Mouse (Mus musculus) stomach, postnatal 0 days (tissue): ENCODE measurements at regions not wholly inside any gene's neighbourhood (a gene's known extent, or its start where the extent isn't known, plus 50 kb on each side); places are given as distances from the start of the nearest gene placed in this dataset.

ENCODE experiments used
- CTCF ChIP-seq: IDR thresholded peaks from 2 replicates; pipeline ENCODE4 v1.5.1; 2016; ENCODE audit warnings: antibody characterized with exemption, low read depth, mild to moderate bottlenecking, moderate library complexity
- EP300 ChIP-seq: optimal IDR thresholded peaks from 2 replicates; pipeline ENCODE3; 2016; ENCODE audit warnings: antibody characterized with exemption

DNA sequence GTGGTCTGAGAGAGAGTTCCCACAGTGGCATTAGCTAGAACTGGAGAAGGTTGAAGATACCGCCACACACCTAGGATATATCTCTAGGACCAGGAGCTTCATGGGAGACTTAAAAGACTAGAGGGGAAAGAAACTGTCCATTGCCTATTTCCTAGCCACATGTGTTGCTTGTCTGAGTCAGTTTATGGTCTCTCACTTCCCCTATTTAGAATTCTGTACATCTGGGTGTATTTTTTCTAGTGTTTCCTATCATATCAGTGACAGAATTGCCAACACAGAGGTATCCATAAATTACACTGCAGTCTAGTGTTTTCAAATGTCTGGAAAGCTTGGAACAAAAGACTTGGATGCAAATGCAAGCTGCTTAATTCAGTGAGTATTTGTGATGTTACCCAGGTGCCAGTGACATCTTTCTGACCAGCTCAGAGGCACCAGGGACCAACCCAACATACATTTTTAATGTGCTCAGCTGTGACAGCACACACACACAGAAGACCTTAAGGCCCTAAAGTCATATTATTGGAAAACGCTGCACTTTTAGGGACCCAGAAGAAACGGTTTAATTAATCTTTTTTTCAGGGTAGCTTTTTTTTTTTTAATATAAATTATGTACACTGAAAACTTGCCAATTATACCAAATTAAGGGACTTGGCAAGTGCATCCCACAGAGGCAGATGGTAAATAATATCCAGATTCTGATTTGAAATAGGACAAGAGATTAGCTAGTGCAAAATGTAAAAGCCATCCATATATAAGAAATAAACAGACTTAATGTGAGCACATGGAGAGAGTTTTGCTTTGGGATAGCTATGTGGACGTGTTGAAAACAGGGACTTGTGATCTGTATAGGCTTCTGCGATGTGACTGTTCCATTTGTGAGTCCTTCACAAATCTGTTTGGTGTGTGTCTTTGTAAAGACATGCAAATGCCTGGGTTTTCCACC, 700.5 kb upstream of the Cited2 start:
- TF ChIP-seq CTCF (no peak), EP300 (no peak)
